Mouse (Mus musculus) embryonic facial prominence, embryonic 10.5 days (tissue): Measurements from ENCODE around the gene Gm28553. TPM values are rescaled to one million over a fixed set of nuclear protein-coding genes. Genes with fewer than 3 reads are reported as not detected.
"Not testable (repeated sequence)": the region's sequence is repeated elsewhere in the genome, so short reads cannot be mapped to it uniquely, and the experiment has no call there.

Experiments
- DNase-seq: peaks from one replicate; pipeline ENCODE4 v3.0.0-alpha.2; 2017; ENCODE audit warnings: low spot score
- H3K27ac ChIP-seq: fragments of 300-500 bp; sonication (generic); replicated peaks from 2 replicates; pipeline ENCODE4 v1.5.1; 2016; ENCODE audit warnings: mild to moderate bottlenecking
- H3K27me3 ChIP-seq: fragments of 300-500 bp; sonication (generic); replicated peaks from 2 replicates; pipeline ENCODE4 v1.6.1; 2016; ENCODE audit warnings: low read depth, mild to moderate bottlenecking; ENCODE audit not compliant: poor library complexity, severe bottlenecking
- H3K36me3 ChIP-seq: fragments of 300-500 bp; sonication (generic); replicated peaks from 2 replicates; pipeline ENCODE4 v1.6.1; 2016; ENCODE audit warnings: mild to moderate bottlenecking, moderate library complexity
- H3K4me1 ChIP-seq: fragments of 300-500 bp; sonication (generic); 2 replicates; pipeline ENCODE4 v1.6.1; 2016
- H3K4me3 ChIP-seq: fragments of 300-500 bp; sonication (generic); 2 replicates; pipeline ENCODE4 v1.5.1; 2016; ENCODE audit warnings: mild to moderate bottlenecking, moderate library complexity
- H3K9me3 ChIP-seq: fragments of 300-500 bp; sonication (generic); 2 replicates; pipeline ENCODE4 v1.6.1; 2016; ENCODE audit warnings: mild to moderate bottlenecking
- WGBS: fragments of 180-500 bp; shearing (Covaris S2); methylation state at CpG from one replicate; pipeline ENCODE4 v1.1.7; 2016; 5-methylcytosine and 5-hydroxymethylcytosine counted together
- polyA plus RNA-seq: library from polyadenylated mRNA; unstranded; fragments of >200 nt; fragmentation: Nextera tagmentation; extraction: Ambion mirVana; gene quantifications from 2 replicates; pipeline ENCODE4 v1.2.1, GENCODE M21; 2016

The Gm28553 gene
- polyA plus RNA-seq: not detected in 2 replicates

GRCm38 (mm10) chrY:48856197-48856596 lies at the start of gene Gm28553:
Gene Gm28553 (plus strand): TSS chrY:48856497.
- H3K36me3 ChIP-seq, H3K27me3 ChIP-seq, H3K4me3 ChIP-seq, H3K27ac ChIP-seq, H3K9me3 ChIP-seq, DNase-seq, H3K4me1 ChIP-seq: not testable (repeated sequence)
- WGBS: no CpG with 5 or more reads among the region's 5 CpGs
